Mouse (Mus musculus) thymus, adult 2 months (tissue): Measurements from ENCODE around the gene Bak1. TPM values are rescaled to one million over a fixed set of nuclear protein-coding genes. Genes with fewer than 3 reads are reported as not detected.

Experiments used
- DNase-seq: peaks from one replicate; pipeline ENCODE4 v3.0.0; 2021
- H3K27ac ChIP-seq: fragments of 200-500 bp; 2 replicates; pipeline ENCODE4 v1.5.1; 2012; ENCODE audit warnings: low read length, control low read depth; ENCODE audit not compliant: control insufficient read depth, insufficient read depth
- H3K27me3 ChIP-seq: fragments of 200-500 bp; 2 replicates; pipeline ENCODE4 v1.6.1; 2012; ENCODE audit warnings: mild to moderate bottlenecking, low read length, moderate library complexity, mixed read lengths; ENCODE audit not compliant: control insufficient read depth, insufficient read depth
- H3K36me3 ChIP-seq: fragments of 200-500 bp; 2 replicates; pipeline ENCODE4 v1.6.1; 2012; ENCODE audit warnings: mild to moderate bottlenecking, low read length, moderate library complexity; ENCODE audit not compliant: control insufficient read depth, insufficient read depth
- H3K4me1 ChIP-seq: fragments of 200-500 bp; replicated peaks from 2 replicates; pipeline ENCODE4 v1.6.1; 2012; ENCODE audit warnings: low read length; ENCODE audit not compliant: control insufficient read depth, insufficient read depth
- H3K4me3 ChIP-seq: fragments of 200-500 bp; 2 replicates; pipeline ENCODE4 v1.5.1; 2012; ENCODE audit warnings: mild to moderate bottlenecking, low read length, control low read depth, moderate library complexity; ENCODE audit not compliant: control insufficient read depth, insufficient read depth
- CTCF ChIP-seq: fragments of 200-500 bp; IDR thresholded peaks from 2 replicates; pipeline ENCODE4 v1.5.1; 2012; ENCODE audit warnings: mild to moderate bottlenecking, control low read depth, low read length, moderate library complexity, borderline replicate concordance; ENCODE audit not compliant: control insufficient read depth, poor library complexity, insufficient read depth; ENCODE audit errors: extremely low read depth
- POLR2A ChIP-seq: fragments of 200-500 bp; IDR thresholded peaks from 2 replicates; pipeline ENCODE4 v1.6.1; 2012; ENCODE audit warnings: mild to moderate bottlenecking, low read length, control low read depth, moderate library complexity; ENCODE audit not compliant: control insufficient read depth, poor library complexity, insufficient read depth; ENCODE audit errors: extremely low read depth
- WGBS: fragments of 180-500 bp; shearing (Covaris S2); methylation state at CpG from one replicate; pipeline ENCODE4 v1.1.7; 2018; 5-methylcytosine and 5-hydroxymethylcytosine counted together
- polyA plus RNA-seq: library from polyadenylated mRNA; depleted of rRNA; stranded (reverse); fragments of >200 nt; gene quantifications from 2 replicates; pipeline ENCODE4 v1.2.3, GENCODE M21; 2012

The Bak1 gene
- polyA plus RNA-seq, 1 experiment: 118 TPM

DNA sequence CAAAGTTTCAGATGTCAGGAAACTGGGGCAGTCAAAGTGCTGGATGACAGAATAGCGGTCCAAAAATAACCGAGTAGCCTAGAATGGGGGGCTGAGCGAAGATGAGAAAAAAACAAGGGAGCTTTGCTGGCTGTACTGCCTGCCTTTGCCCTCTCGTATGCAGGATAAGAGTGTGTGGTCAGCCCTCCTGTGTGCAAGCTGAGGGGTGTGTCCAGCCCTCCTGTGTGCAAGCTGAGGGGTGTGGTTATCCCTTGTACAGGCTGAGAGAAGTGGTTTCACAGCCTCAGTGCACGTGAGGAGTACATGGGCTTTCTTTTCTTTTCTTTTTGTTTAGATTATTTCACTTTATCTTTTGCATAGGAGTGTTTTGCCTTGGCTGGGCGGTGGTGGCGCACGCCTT is 33.2 kb downstream of the Bak1 start:
- Histone ChIP-seq H3K4me1 (peaks cover 15% of the 10 kb centered on the region), H3K4me3 (no peak overlapping the region), H3K36me3 (no peaks in the 10 kb centered on the region), H3K27ac (no peak overlapping the region), H3K27me3 (no peaks in the 10 kb centered on the region)
- DNase-seq: no peak
- whole genome bisulfite sequencing: 81% methylated on average over 8 of the region's 8 CpGs
- TF ChIP-seq CTCF (no peak), POLR2A (no peak)

DNA sequence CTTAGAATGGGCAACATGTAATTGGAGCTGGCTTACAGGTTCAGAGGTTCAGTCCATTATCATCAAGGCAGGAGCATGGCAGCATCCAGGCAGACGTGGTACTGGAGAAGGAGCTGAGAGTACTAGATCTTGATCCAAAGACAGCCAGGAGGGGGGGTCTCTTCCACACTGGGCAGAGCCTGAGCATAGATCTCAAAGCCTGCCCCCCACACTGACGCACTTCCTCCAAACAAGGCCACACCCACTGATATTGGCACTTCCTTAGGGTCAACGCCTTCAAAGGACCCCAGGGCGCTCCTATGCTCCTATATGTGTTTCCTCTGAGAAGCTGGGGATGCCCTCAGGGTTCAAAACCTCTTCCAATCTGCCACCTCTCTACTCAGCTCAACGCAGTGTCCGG is 33.8 kb downstream of the Bak1 start:
- WGBS: 95% methylated on average over 6 of the region's 6 CpGs
- no peak overlapping the region for H3K27ac ChIP-seq
- no peak for DNase-seq
- no peak overlapping the region for H3K4me3 ChIP-seq
- TF ChIP-seq CTCF: no peak
- TF ChIP-seq POLR2A: no peak
- peaks cover 13% of the 10 kb centered on the region for H3K4me1 ChIP-seq
- no peaks in the 10 kb centered on the region for H3K36me3 ChIP-seq
- no peaks in the 10 kb centered on the region for H3K27me3 ChIP-seq

- Histone ChIP-seq H3K36me3 (no peaks in the 10 kb centered on the region), H3K4me1 (peaks cover 13% of the 10 kb centered on the region), H3K4me3 (no peak overlapping the region), H3K27me3 (no peaks in the 10 kb centered on the region), H3K27ac (no peak overlapping the region)
- no peak for TF ChIP-seq CTCF
- TF ChIP-seq POLR2A: no peak
- WGBS: 85% methylated on average over 14 of the region's 14 CpGs
- DNase-seq: no peak
Observed at GRCm38 (mm10) chr17:26994410-26994809, 34.4 kb downstream of the Bak1 start.

- peaks cover 15% of the 10 kb centered on the region for H3K4me1 ChIP-seq
- no peaks in the 10 kb centered on the region for H3K36me3 ChIP-seq
- no peak overlapping the region for H3K27ac ChIP-seq
- no peak for TF ChIP-seq CTCF
- no peak for TF ChIP-seq POLR2A
- no peak for DNase-seq
- no peak overlapping the region for H3K4me3 ChIP-seq
- H3K27me3 ChIP-seq: no peaks in the 10 kb centered on the region
Observed at GRCm38 (mm10) chr17:26990521-26990920, 38.3 kb downstream of the Bak1 start.

GRCm38 (mm10) chr17:26985503-26986179 is 43.2 kb downstream of the Bak1 start:
- Histone ChIP-seq H3K36me3 (no peaks in the 10 kb centered on the region), H3K27ac (no peak overlapping the region), H3K27me3 (no peaks in the 10 kb centered on the region), H3K4me3 (no peak overlapping the region), H3K4me1 (peaks cover 28% of the 10 kb centered on the region)
- TF ChIP-seq POLR2A (no peak), CTCF (no peak)
- WGBS: 96% methylated on average over 10 of the region's 10 CpGs
- no peak for DNase-seq

- 94% methylated on average over 4 of the region's 4 CpGs for WGBS
- Histone ChIP-seq H3K27me3 (no peaks in the 10 kb centered on the region), H3K27ac (no peak overlapping the region), H3K36me3 (no peaks in the 10 kb centered on the region), H3K4me1 (peaks cover 20% of the 10 kb centered on the region), H3K4me3 (no peak overlapping the region)
- no peak for DNase-seq
- TF ChIP-seq POLR2A: no peak
- no peak for TF ChIP-seq CTCF
Observed at GRCm38 (mm10) chr17:26983382-26983781, 45.4 kb downstream of the Bak1 start.

DNA sequence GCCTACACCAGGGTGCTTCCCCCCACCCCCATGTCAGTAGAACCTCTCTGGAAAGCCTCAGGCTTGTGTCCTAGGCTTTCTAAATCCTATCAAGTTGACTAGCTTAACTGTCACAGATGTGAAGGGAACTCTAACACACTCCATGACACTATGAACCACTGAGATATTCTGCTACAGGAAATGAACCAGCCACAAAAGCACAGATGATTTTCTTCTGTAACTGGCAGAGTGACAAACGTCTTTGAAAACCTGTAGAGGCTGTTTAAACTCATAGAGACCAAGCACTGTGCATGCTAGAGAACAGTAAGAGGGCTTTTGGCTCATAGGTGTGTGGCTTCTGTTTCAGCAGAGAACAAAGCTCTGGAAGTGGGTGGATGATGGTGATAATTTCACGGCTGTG is 47.8 kb downstream of the Bak1 start:
- peak; percentile 50 for DNase-seq
- H3K27me3 ChIP-seq: no peaks in the 10 kb centered on the region
- TF ChIP-seq POLR2A (no peak), CTCF (no peak)
- H3K4me1 ChIP-seq: peaks cover 24% of the 10 kb centered on the region
- 3% methylated on average over 2 of the region's 2 CpGs for WGBS
- peaks cover 8% of the 10 kb centered on the region; the same call in 1 of the 2 replicates for H3K36me3 ChIP-seq
- peak overlapping the region; percentile 98 for H3K27ac ChIP-seq
- H3K4me3 ChIP-seq: no peak overlapping the region
